Mouse (Mus musculus): Measurements from ENCODE around the gene Rnh1. TPM values are rescaled to one million over a fixed set of nuclear protein-coding genes. Genes with fewer than 3 reads are reported as not detected.

Gene Rnh1
- 10 to 100 TPM; 76.8 to 79.0 TPM for total RNA-seq (2023)

DNA sequence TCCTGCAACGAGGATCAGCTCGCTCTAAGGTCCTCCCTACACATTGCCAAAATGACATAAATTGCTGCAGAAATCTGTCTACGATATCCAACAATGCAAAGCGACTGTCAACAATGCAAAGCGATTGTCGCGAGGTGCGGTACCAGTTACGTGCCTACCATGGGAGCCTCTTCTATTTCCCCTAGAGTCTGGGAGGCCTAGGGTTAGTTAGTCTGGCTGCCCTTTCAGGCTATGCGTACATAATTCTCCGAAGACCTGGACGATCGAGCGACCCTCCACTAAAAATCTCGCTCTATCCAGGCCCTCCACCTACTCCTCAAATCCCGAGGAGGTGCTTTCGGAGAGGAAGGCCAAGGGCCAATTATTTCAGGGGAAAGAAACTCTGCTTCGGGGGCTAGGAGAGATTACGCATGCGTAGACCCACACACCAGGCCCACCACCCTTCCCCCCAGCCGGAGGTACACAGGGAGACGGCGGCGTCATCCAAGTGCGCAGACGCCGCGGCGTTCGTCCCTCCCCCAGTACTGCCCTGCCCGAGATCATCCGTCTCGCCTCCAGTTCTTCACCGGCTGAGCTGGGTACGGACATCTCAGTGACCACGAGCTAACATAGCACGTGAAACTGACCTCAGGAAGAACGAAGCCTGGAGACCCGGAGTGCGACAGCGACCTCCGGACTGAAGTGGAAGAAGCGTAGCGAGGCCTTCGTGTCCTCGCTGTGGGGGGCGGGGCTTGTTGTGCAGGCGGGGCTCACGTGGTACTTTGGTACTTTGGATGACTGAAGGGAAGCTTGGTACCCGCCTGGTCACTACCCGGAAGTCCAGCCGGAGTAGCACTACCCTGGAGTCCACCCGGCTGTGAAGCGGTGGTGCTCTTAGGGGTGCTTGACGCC, at the start of gene Rnh1:
Gene Rnh1, minus strand, starts transcription at position 742 of the 891 bp plus-strand sequence.

DNA sequence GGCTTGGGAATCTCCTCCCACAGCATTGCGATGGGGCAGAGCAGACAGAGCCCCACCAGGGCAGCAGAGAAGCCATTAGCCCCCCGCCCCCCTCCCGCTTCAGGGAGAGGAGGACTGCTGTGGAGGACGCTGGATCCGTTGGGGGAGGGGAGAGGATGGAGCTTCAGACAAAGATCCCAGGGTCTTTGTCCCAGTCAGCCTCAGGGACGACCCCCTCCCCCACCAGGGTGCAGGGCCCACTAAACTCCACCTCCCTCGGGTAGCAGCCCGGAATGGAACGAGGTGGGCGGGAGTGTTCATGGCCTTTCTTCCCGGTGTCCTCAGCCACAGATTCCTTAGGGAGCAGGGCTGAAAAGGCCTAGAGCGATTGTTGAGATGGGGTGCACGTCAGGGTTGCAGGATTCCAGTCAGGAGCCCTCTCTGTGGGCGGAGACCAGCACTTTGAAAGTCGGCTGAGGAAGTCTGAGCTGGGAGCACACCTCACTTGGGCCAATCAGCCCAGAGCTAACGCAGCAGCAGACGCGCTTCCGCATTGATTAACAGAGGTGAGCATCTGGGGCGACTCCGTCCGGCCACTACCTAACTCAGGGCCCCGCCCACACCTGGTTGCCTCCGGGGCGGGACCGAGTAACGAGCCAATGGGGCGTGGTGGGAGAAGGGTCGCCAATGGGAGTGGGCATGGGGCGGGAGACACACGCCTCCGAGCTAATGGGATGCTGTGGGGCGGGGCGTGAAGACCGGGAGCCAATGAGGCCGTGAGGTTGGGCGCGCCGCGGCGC, 42.6 kb upstream of the Rnh1 start, which contains the start of gene Rassf7:
Gene Rassf7, plus strand, starts transcription at position 760 of the 779 bp plus-strand sequence.

DNA sequence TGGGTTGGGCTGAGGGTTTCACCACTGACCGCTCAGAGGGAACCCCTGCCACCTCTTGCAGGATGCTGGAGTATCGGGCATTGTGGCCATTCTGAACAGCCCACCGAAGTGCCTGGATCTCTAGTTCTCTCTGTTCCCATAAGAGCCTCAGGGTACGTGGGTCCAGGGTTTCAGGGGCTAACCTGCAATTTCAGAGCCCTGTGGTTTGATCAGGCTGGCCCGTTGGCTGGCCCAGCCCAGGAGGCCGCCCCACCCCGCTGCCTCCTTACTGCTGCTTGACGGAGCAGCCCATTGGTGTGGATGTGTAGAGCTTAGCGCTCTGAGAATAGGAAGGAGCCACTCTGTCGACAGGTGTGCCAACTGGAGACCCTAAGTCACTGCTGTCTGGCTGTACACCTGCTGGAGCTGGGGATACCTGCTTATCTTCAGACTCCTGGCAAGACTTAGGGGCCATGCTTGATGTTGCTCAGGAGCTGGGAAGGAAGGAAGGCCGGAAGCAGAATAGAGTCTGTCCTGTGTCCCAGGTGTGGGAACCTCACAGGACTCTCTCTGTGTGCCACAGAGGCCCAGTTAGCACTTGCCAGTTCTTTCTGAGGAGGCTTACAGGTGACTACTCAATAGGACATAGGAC, 41.1 kb upstream of the Rnh1 start, which contains the start of gene Lmntd2:
Gene Lmntd2, minus strand, starts transcription at position 476 of the 631 bp plus-strand sequence.

DNA sequence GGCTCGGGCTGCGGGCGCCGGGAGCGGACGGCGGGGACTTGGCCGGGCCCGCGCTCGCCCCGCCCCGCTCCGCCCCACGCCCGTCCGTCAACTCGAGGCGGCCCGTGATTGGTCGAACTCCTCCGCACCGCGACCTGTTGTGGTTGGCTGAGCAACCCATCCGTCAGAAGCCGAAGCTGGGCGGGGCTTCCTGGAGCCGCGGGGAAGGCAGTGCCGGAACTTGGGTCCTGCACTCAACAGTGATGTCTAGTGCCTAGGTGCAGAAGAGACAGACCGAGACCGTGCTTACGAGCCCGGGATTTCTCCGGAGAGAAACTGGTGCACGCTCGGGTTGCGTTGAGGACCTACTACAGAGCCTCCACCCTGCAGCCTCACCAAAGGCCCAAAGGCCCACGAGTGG, 21.3 kb upstream of the Rnh1 start, which contains the start of the genes Hras and Lrrc56:
Gene Hras, minus strand, starts transcription at position 58 of the 400 bp plus-strand sequence.
Gene Lrrc56, plus strand, starts transcription at position 210 of the 400 bp plus-strand sequence.

DNA sequence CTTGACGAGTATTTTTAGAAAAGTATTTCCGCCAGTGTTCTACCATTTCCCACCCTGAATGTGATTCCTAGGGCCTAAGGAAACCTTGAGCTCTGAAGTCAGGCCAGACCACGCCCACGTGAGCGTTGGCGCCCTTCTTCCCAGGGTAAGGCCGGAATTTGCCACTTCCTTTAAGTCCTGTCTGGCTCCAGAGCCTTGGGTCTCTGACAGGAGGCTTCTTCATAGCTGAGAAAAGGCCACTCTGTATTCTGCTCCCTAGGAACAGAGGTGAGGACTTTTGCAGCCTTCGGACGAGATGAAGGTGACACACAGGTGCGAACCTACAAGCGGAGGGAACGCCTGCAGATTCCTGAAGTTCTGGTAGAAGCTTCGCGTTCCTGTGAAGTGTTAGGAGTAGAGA, 50.4 kb downstream of the Rnh1 start, which contains the start of gene Ptdss2:
Gene Ptdss2, plus strand, starts transcription at position 138 of the 400 bp plus-strand sequence.

DNA sequence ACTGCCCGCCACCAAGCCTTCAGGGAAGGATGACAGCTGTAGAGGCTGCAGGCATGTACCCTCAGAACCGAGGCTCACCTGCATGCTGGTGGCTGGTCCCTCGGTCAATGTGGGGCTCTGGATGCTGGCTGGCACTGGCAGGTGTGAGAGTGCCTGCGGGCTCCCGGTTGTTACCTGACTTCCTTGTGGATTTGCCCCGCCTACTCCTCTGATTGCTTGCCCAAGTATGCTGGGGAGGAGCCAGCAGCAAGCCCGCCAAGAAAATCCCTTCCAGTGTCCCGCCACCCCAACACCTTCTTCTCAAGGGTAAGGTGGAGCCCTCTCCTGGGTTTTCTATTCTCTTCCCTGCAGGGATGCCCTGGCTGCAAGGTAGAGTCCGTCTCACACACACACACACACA, 55.0 kb downstream of the Rnh1 start, which contains the start of gene Ano9:
Gene Ano9, minus strand, starts transcription at position 171 of the 400 bp plus-strand sequence.

Other genes with a start within 250 kb of the Rnh1 start
- 10 to 100 TPM; 20.9 to 22.3 TPM for gene Pgghg, start 231.5 kb downstream of the Rnh1 start, total RNA-seq (2023)
- not detected for gene Ifitm5, start 222.6 kb downstream of the Rnh1 start, total RNA-seq (2023)
- gene Gm45717, start 216.9 kb downstream of the Rnh1 start, total RNA-seq (2023) = not detected
- gene Ifitm2, start 216.9 kb downstream of the Rnh1 start, total RNA-seq (2023) = 10 to 100 TPM; 14.7 to 16.9 TPM
- 1 to 10 TPM in 1 of 2 experiments, not detected in 1; 1.1 TPM for gene Ifitm1, start 205.6 kb downstream of the Rnh1 start, total RNA-seq (2023)
- 1 to 10 TPM; 2.1 to 4.4 TPM for gene Ifitm3, start 162.1 kb downstream of the Rnh1 start, total RNA-seq (2023)
- not detected for gene Ifitm6, start 154.9 kb downstream of the Rnh1 start, total RNA-seq (2023)
- not detected for gene Gm17387, start 143.7 kb downstream of the Rnh1 start, total RNA-seq (2023)
- not detected for gene B4galnt4, start 111.8 kb downstream of the Rnh1 start, total RNA-seq (2023)
- 10 to 100 TPM; 27.8 to 32.3 TPM for gene Pkp3, start 94.6 kb downstream of the Rnh1 start, total RNA-seq (2023)
- 10 to 100 TPM; 44.7 to 51.9 TPM for gene Sigirr, start 72.3 kb downstream of the Rnh1 start, total RNA-seq (2023)
- gene Ano9, start 55.1 kb downstream of the Rnh1 start, total RNA-seq (2023) = not detected
- 1 to 10 TPM; 9.0 to 9.8 TPM for gene Ptdss2, start 50.5 kb downstream of the Rnh1 start, total RNA-seq (2023)
- 10 to 100 TPM; 23.1 to 28.1 TPM for gene Hras, start 21.1 kb upstream of the Rnh1 start, total RNA-seq (2023)
- 1 to 10 TPM; 5.4 to 7.7 TPM for gene Lrrc56, start 21.3 kb upstream of the Rnh1 start, total RNA-seq (2023)
- gene Lmntd2, start 41.2 kb upstream of the Rnh1 start, total RNA-seq (2023) = 1 to 10 TPM; 4.9 TPM
- 10 to 100 TPM; 13.4 to 15.4 TPM for gene Rassf7, start 43.0 kb upstream of the Rnh1 start, total RNA-seq (2023)
- gene Phrf1, start 55.9 kb upstream of the Rnh1 start, total RNA-seq (2023) = 100 to 1,000 TPM; 149 TPM
- 10 to 100 TPM; 27.7 to 43.8 TPM for gene Irf7, start 93.6 kb upstream of the Rnh1 start, total RNA-seq (2023)
- gene Cdhr5, start 103.9 kb upstream of the Rnh1 start, total RNA-seq (2023) = not detected
- gene Sct, start 106.3 kb upstream of the Rnh1 start, total RNA-seq (2023) = not detected
- gene Drd4, start 119.1 kb upstream of the Rnh1 start, total RNA-seq (2023) = not detected
- gene Deaf1, start 154.8 kb upstream of the Rnh1 start, total RNA-seq (2023) = 10 to 100 TPM; 44.0 to 45.2 TPM
- gene Tmem80, start 154.9 kb upstream of the Rnh1 start, total RNA-seq (2023) = 10 to 100 TPM; 21.6 to 30.3 TPM
- under 1 TPM; 0.24 to 0.84 TPM for gene Eps8l2, start 166.0 kb upstream of the Rnh1 start, total RNA-seq (2023)
- 100 to 1,000 TPM; 146 to 150 TPM for gene Taldo1, start 219.3 kb upstream of the Rnh1 start, total RNA-seq (2023)
- 10 to 100 TPM; 31.8 to 46.1 TPM for gene Gatd1, start 241.3 kb upstream of the Rnh1 start, total RNA-seq (2023)